Mouse (Mus musculus) embryonic fibroblast, embryonic 13.5 days (primary cell): ENCODE data around the gene Cks2.

Experiments used
- CTCF ChIP-seq: IDR thresholded peaks from 2 replicates; pipeline ENCODE4 v1.5.1; 2011; ENCODE audit warnings: mild to moderate bottlenecking, control low read depth, low read length, moderate library complexity, borderline replicate concordance; ENCODE audit not compliant: insufficient read depth
- POLR2A ChIP-seq: IDR thresholded peaks from 2 replicates; pipeline ENCODE4 v1.6.1; 2011; ENCODE audit warnings: low read depth, mild to moderate bottlenecking, control low read depth, low read length, moderate library complexity

DNA sequence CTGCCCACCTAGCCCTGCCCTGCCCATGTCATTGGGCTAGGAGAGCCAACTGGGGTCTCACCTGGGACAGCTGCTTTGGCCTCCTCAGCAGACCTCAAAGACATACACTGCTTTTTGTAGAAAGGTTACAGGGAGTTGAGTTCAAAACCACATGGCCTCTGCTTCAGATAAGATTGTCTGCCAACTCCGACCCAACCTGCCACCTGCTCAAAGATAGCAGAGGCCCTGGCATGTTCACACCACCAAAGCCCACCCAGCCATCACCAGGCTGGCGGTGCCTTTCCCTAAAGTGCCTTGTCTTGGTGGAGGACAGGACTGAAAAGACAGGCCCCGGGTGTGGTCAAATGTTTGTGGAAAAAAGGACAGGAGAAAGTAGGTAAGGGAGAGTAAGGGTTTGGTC, 53.3 kb downstream of the Cks2 start:
- TF ChIP-seq CTCF = no peak
- no peak for TF ChIP-seq POLR2A
